Mouse (Mus musculus): ENCODE data around the gene Tgif1. TPM values are rescaled to one million over a fixed set of nuclear protein-coding genes. Genes with fewer than 3 reads are reported as not detected.

Gene Tgif1
- polyA plus RNA-seq, 1 experiment from 2014 or later: 47.2 TPM

- ATAC-seq (ENCODE audit: low read depth) (peak; percentile 6; the same call in 1 of the 2 replicates), DNase-seq (ENCODE audit: low spot score) (peak; percentile 44)
- no peak overlapping the region for H3K27ac ChIP-seq (replicated peaks; ENCODE audit: low read depth, low read length)
Observed at GRCm38 (mm10) chr17:70817862-70818451, 35.4 kb downstream of the Tgif1 start.

GRCm38 (mm10) chr17:70815001-70815400, 38.3 kb downstream of the Tgif1 start:
- no peaks in the 10 kb centered on the region for H3K9me3 ChIP-seq (ENCODE audit: control insufficient read depth, low read length)
- WGBS: 50% methylated on average over 8 of the region's 8 CpGs

More at GRCm38 (mm10) chr17:70817862-70818451, 35.4 kb downstream of the Tgif1 start:
- H3K9me3 ChIP-seq (ENCODE audit: control insufficient read depth, low read length): no peaks in the 10 kb centered on the region
- no peaks in the 10 kb centered on the region; the same call in 1 of the 2 replicates for H3K4me1 ChIP-seq (ENCODE audit: control insufficient read depth, insufficient read depth, low read length)
- H3K9ac ChIP-seq (ENCODE audit: low read depth, low read length): peak overlapping the region; percentile 65
- H3K4me2 ChIP-seq (ENCODE audit: low read depth, low read length): peak overlapping the region; percentile 89
- WGBS: 3% methylated on average over 35 of the region's 51 CpGs
- H3K36me3 ChIP-seq (ENCODE audit: control insufficient read depth, insufficient read depth, low read length): no peaks in the 10 kb centered on the region
- peaks cover 29% of the 10 kb centered on the region for H3K27me3 ChIP-seq (replicated peaks; ENCODE audit: control insufficient read depth, insufficient read depth, low read length)
- peak overlapping the region; percentile 49 for H3K4me3 ChIP-seq (ENCODE audit: low read depth, low read length)

GRCm38 (mm10) chr17:70810795-70811194, 42.6 kb downstream of the Tgif1 start:
- ATAC-seq (ENCODE audit: low read depth) (no peak), DNase-seq (ENCODE audit: low spot score) (no peak)
- Histone ChIP-seq H3K9me3 (ENCODE audit: control insufficient read depth, low read length) (no peaks in the 10 kb centered on the region), H3K27ac (replicated peaks; ENCODE audit: low read depth, low read length) (no peak overlapping the region), H3K4me2 (ENCODE audit: low read depth, low read length) (no peak overlapping the region), H3K27me3 (replicated peaks; ENCODE audit: control insufficient read depth, insufficient read depth, low read length) (no peaks in the 10 kb centered on the region), H3K4me3 (ENCODE audit: low read depth, low read length) (no peak overlapping the region), H3K9ac (ENCODE audit: low read depth, low read length) (no peak overlapping the region), H3K4me1 (ENCODE audit: control insufficient read depth, insufficient read depth, low read length) (no peaks in the 10 kb centered on the region), H3K36me3 (ENCODE audit: control insufficient read depth, insufficient read depth, low read length) (no peaks in the 10 kb centered on the region)
- 73% methylated on average over 5 of the region's 5 CpGs for WGBS

More at GRCm38 (mm10) chr17:70815001-70815400, 38.3 kb downstream of the Tgif1 start:
- DNase-seq (ENCODE audit: low spot score): no peak
- H3K4me2 ChIP-seq (ENCODE audit: low read depth, low read length): no peak overlapping the region
- H3K27ac ChIP-seq (replicated peaks; ENCODE audit: low read depth, low read length): no peak overlapping the region
- no peak overlapping the region for H3K9ac ChIP-seq (ENCODE audit: low read depth, low read length)
- no peaks in the 10 kb centered on the region for H3K36me3 ChIP-seq (ENCODE audit: control insufficient read depth, insufficient read depth, low read length)
- H3K4me1 ChIP-seq (ENCODE audit: control insufficient read depth, insufficient read depth, low read length): no peaks in the 10 kb centered on the region; the same call in 1 of the 2 replicates
- no peak overlapping the region for H3K4me3 ChIP-seq (ENCODE audit: low read depth, low read length)
- no peak for ATAC-seq (ENCODE audit: low read depth)
- H3K27me3 ChIP-seq (replicated peaks; ENCODE audit: control insufficient read depth, insufficient read depth, low read length): peaks cover 24% of the 10 kb centered on the region

GRCm38 (mm10) chr17:70809776-70810175, 43.6 kb downstream of the Tgif1 start:
- H3K4me2 ChIP-seq (ENCODE audit: low read depth, low read length): no peak overlapping the region
- 62% methylated on average over 3 of the region's 3 CpGs for WGBS
- no peak for ATAC-seq (ENCODE audit: low read depth)

GRCm38 (mm10) chr17:70808837-70809236, 44.5 kb downstream of the Tgif1 start:
- ATAC-seq (ENCODE audit: low read depth): no peak
- no peaks in the 10 kb centered on the region for H3K4me1 ChIP-seq (ENCODE audit: control insufficient read depth, insufficient read depth, low read length)
- no peak for DNase-seq (ENCODE audit: low spot score)
- H3K27ac ChIP-seq (replicated peaks; ENCODE audit: low read depth, low read length): no peak overlapping the region
- WGBS: 32% methylated on average over 14 of the region's 14 CpGs
- H3K36me3 ChIP-seq (ENCODE audit: control insufficient read depth, insufficient read depth, low read length): no peaks in the 10 kb centered on the region
- peak overlapping the region; percentile 34 for H3K4me2 ChIP-seq (ENCODE audit: low read depth, low read length)
- no peak overlapping the region for H3K9ac ChIP-seq (ENCODE audit: low read depth, low read length)
- H3K9me3 ChIP-seq (ENCODE audit: control insufficient read depth, low read length): no peaks in the 10 kb centered on the region
- no peak overlapping the region for H3K4me3 ChIP-seq (ENCODE audit: low read depth, low read length)
- H3K27me3 ChIP-seq (replicated peaks; ENCODE audit: control insufficient read depth, insufficient read depth, low read length): no peaks in the 10 kb centered on the region

More at GRCm38 (mm10) chr17:70809776-70810175, 43.6 kb downstream of the Tgif1 start:
- H3K9me3 ChIP-seq (ENCODE audit: control insufficient read depth, low read length): no peaks in the 10 kb centered on the region
- H3K4me3 ChIP-seq (ENCODE audit: low read depth, low read length): no peak overlapping the region
- DNase-seq (ENCODE audit: low spot score): no peak
- no peaks in the 10 kb centered on the region for H3K36me3 ChIP-seq (ENCODE audit: control insufficient read depth, insufficient read depth, low read length)
- no peak overlapping the region for H3K27ac ChIP-seq (replicated peaks; ENCODE audit: low read depth, low read length)
- H3K4me1 ChIP-seq (ENCODE audit: control insufficient read depth, insufficient read depth, low read length): no peaks in the 10 kb centered on the region
- no peaks in the 10 kb centered on the region for H3K27me3 ChIP-seq (replicated peaks; ENCODE audit: control insufficient read depth, insufficient read depth, low read length)
- no peak overlapping the region for H3K9ac ChIP-seq (ENCODE audit: low read depth, low read length)

GRCm38 (mm10) chr17:70807885-70808284, 45.5 kb downstream of the Tgif1 start:
- Histone ChIP-seq H3K36me3 (ENCODE audit: control insufficient read depth, insufficient read depth, low read length) (no peaks in the 10 kb centered on the region), H3K4me2 (ENCODE audit: low read depth, low read length) (no peak overlapping the region), H3K4me3 (ENCODE audit: low read depth, low read length) (no peak overlapping the region), H3K9ac (ENCODE audit: low read depth, low read length) (no peak overlapping the region), H3K4me1 (ENCODE audit: control insufficient read depth, insufficient read depth, low read length) (no peaks in the 10 kb centered on the region), H3K27me3 (replicated peaks; ENCODE audit: control insufficient read depth, insufficient read depth, low read length) (no peaks in the 10 kb centered on the region), H3K9me3 (ENCODE audit: control insufficient read depth, low read length) (no peaks in the 10 kb centered on the region), H3K27ac (replicated peaks; ENCODE audit: low read depth, low read length) (no peak overlapping the region)
- 100% methylated on average over 1 of the region's 1 CpGs for WGBS
- DNase-seq (ENCODE audit: low spot score): no peak
- ATAC-seq (ENCODE audit: low read depth): no peak

- 85% methylated on average over 2 of the region's 2 CpGs for WGBS
- H3K9ac ChIP-seq (ENCODE audit: low read depth, low read length): no peak overlapping the region
- no peak overlapping the region for H3K27ac ChIP-seq (replicated peaks; ENCODE audit: low read depth, low read length)
- H3K4me2 ChIP-seq (ENCODE audit: low read depth, low read length): no peak overlapping the region
- ATAC-seq (ENCODE audit: low read depth): no peak
- no peak overlapping the region for H3K4me3 ChIP-seq (ENCODE audit: low read depth, low read length)
- no peaks in the 10 kb centered on the region for H3K36me3 ChIP-seq (ENCODE audit: control insufficient read depth, insufficient read depth, low read length)
- H3K9me3 ChIP-seq (ENCODE audit: control insufficient read depth, low read length): no peaks in the 10 kb centered on the region
- DNase-seq (ENCODE audit: low spot score): no peak
- H3K27me3 ChIP-seq (replicated peaks; ENCODE audit: control insufficient read depth, insufficient read depth, low read length): no peaks in the 10 kb centered on the region
- no peaks in the 10 kb centered on the region for H3K4me1 ChIP-seq (ENCODE audit: control insufficient read depth, insufficient read depth, low read length)
Observed at GRCm38 (mm10) chr17:70806600-70806999, 46.7 kb downstream of the Tgif1 start.

- Histone ChIP-seq H3K9me3 (ENCODE audit: control insufficient read depth, low read length) (no peaks in the 10 kb centered on the region), H3K9ac (ENCODE audit: low read depth, low read length) (no peak overlapping the region), H3K4me3 (ENCODE audit: low read depth, low read length) (no peak overlapping the region), H3K36me3 (ENCODE audit: control insufficient read depth, insufficient read depth, low read length) (no peaks in the 10 kb centered on the region), H3K4me2 (ENCODE audit: low read depth, low read length) (no peak overlapping the region), H3K27ac (replicated peaks; ENCODE audit: low read depth, low read length) (no peak overlapping the region), H3K4me1 (ENCODE audit: control insufficient read depth, insufficient read depth, low read length) (no peaks in the 10 kb centered on the region), H3K27me3 (replicated peaks; ENCODE audit: control insufficient read depth, insufficient read depth, low read length) (no peaks in the 10 kb centered on the region)
- ATAC-seq (ENCODE audit: low read depth) (no peak), DNase-seq (ENCODE audit: low spot score) (no peak)
- 95% methylated on average over 9 of the region's 9 CpGs for WGBS
Observed at GRCm38 (mm10) chr17:70805866-70806265, 47.5 kb downstream of the Tgif1 start.

- no peaks in the 10 kb centered on the region for H3K9me3 ChIP-seq (ENCODE audit: control insufficient read depth, low read length)
- H3K27ac ChIP-seq (replicated peaks; ENCODE audit: low read depth, low read length): no peak overlapping the region
- no peak overlapping the region for H3K9ac ChIP-seq (ENCODE audit: low read depth, low read length)
- WGBS: 56% methylated on average over 14 of the region's 14 CpGs
- H3K4me2 ChIP-seq (ENCODE audit: low read depth, low read length): no peak overlapping the region
- DNase-seq (ENCODE audit: low spot score) (no peak), ATAC-seq (ENCODE audit: low read depth) (no peak)
- no peaks in the 10 kb centered on the region for H3K27me3 ChIP-seq (replicated peaks; ENCODE audit: control insufficient read depth, insufficient read depth, low read length)
- H3K36me3 ChIP-seq (ENCODE audit: control insufficient read depth, insufficient read depth, low read length): no peaks in the 10 kb centered on the region
- no peak overlapping the region for H3K4me3 ChIP-seq (ENCODE audit: low read depth, low read length)
- no peaks in the 10 kb centered on the region for H3K4me1 ChIP-seq (ENCODE audit: control insufficient read depth, insufficient read depth, low read length)
Observed at GRCm38 (mm10) chr17:70802022-70802421, 51.3 kb downstream of the Tgif1 start.
